Mouse (Mus musculus) retina, postnatal 7 days (tissue): ENCODE results near the gene Stra8.
A peak's percentile ranks its signal among the peaks of the same experiment; 100 is the strongest.

ENCODE experiments used
- DNase-seq: peaks from one replicate; pipeline ENCODE4 v3.0.0-alpha.2; 2012; ENCODE audit warnings: low read depth, low spot score

Stra8 gene

DNA sequence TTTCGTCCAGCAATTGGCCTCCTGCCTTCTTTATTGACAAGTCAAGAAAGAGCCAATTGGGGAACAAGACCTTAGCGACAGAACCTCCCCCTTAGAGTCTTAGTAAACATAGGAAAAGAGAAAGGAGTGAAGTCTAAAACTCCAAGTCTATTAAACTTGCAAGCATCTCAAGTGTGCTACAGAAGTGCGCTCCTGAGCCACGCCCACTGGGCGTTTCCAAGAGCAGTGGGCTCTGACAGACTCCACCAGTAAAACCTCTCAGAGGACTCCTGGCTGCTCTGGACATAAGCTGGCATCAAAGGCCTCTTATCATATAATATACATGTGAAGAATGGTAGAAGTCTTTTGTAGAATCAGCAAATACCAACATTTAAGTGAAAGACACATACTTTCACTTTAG, 16.5 kb upstream of the Stra8 start:
- DNase-seq: no peak

DNA sequence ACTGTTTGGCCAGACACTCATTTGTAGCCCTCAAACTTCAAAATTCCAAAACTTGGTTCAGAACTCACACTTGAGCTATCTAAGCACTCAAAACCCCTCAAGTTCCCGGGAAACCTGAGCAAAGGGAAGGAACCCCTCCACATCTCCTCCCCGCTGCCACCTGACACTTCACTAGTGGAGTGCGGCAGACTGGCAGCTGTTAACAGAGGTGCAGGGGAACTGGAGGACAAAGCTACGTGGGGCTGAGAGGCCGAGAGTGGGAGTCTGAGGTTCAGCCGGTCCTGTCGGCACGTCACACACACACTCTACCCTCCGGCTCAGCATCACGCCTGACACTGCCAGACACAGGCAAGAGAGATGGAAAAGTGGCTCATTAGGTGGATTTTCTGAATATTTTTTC, 16.1 kb upstream of the Stra8 start:
- DNase-seq: no peak

DNA sequence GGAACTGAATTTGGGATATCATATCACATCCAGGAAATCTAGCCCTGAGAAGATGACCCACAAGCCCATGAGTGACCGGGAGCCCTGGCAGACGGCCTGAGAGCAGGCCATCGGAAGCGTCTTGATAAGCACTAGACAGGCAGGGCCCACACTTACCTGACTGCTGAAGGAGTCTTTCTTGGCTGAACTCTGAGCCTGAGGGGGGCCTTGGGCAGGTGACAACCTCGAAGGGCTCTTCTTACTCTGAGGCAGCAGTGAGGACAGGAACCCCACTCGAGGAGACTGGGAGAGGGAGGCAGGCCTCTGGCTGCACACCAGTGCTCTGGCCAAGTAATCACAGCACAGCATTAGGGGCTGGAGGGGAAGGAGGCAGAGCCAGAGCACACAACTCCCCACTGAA, 15.6 kb upstream of the Stra8 start:
- DNase-seq: no peak

DNA sequence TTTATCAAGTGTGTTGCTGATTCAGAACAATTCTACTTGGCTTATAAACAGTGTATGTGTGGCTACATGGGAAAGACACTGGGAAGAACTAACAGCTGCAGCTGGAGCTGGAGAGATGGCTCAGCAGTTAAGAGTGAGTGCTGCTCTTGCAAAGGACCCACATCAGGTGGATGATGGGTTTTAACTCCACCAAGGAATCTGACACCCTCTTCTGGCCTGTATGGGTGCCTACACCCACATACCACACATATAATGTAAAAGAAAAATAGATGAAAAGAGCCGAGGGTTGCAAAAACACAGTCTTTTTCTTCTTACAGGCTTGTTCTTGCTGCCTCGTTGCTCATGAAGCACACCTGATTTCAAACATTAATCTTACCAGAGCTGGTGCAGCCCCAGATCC, 13.8 kb upstream of the Stra8 start:
- DNase-seq: no peak

DNA sequence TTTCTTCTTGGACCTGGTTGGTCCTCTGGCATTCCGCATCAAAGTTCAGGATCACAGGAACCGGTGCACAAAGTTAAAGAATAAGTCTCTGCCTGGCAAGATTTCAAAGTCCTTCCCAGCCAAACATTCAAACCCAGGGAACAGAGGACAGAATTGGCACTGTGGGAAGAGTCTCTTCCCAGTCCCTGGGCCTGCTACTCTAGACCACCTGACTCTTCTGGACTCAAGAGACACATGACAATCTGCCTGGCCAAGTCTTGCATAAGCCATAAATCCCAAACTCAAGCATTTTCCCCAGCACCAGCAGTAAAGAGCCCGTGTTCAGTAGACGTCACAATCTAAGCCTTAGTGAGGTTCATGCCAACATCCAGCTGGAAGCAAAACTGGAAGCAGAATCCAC, 13.3 kb upstream of the Stra8 start:
- DNase-seq: no peak

DNA sequence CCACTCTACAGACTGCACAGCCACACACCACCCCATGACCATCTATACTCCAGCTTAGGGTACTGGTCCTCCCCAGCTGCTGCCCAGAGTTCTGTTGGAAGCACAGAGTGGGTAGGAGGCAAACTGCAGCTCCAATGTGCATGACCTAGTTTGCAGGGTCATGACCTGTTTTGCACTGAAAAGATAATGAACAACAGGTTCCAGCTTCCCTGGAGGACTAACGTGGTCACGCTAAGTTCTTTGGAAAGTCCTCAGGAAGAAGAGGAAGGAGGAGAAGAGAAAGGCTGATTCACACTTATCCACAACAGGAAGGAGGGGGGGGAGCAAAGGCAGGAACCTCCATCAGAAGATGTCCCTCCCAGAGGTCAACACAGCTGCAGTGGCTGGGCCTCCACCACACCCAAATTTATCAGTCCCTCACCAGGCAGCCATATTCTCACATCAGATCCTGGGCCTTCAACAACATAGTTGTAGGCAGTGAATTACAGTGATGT, 12.8 kb upstream of the Stra8 start:
- DNase-seq: no peak

DNA sequence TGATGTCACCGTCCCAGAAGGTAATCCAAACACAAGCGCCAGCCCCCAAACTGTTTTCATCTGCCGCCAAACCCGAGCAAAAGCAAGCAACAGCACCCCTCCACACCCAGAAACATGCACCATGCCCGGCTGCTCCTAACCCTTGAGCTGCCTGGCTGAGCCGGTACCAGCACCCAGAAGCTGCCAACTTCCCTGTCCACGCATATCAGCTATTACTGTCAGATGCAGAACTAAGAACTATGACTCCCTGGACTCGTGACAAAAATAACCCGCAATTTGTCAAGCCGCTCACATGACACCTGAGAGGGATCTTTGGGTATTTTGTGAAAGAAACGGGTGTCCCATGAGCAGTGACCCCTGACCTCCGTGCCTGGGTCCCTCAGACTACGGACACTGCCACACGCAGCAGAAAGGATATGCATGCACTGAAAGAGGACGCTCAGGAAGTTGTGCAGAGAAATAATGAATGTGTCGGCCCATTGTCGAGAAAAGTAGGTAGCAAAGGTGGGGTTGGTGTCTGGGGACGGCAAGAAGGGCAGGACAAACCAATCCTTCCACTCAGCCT, 12.2 kb upstream of the Stra8 start:
- no peak for DNase-seq

DNA sequence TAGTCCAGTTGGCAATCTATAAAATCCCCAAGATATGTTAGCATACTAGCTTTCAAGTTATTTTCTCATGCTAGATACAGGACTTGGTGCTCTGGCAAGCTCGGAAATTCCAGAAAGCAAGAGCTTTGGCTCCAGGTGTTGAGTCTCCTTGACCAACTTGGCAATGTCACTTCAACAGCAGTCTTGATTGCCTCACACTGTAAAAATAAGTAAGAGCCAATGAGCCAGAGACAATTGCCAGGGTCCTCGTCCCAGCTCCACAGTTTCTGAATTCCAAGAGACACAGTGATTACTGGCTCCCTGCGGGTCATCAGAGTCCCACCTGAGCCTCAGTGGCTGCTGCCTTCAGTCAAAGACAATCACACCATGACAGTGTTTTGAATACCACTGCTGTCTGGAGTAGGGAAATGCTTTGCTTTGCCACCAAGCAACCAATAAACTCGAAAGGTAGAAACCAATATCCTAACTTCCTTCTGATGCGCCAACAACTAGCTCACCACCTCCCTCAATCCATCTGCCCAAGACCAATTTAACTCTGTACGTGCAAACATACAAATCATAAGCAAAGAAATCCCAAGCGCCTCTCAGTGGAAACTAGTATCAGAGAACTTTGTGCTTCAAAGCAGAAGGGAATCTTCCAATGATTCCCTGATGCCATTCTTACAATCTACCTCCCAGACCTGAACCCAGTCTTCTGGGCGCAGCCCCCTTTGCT, 10.2 kb upstream of the Stra8 start:
- no peak for DNase-seq

DNA sequence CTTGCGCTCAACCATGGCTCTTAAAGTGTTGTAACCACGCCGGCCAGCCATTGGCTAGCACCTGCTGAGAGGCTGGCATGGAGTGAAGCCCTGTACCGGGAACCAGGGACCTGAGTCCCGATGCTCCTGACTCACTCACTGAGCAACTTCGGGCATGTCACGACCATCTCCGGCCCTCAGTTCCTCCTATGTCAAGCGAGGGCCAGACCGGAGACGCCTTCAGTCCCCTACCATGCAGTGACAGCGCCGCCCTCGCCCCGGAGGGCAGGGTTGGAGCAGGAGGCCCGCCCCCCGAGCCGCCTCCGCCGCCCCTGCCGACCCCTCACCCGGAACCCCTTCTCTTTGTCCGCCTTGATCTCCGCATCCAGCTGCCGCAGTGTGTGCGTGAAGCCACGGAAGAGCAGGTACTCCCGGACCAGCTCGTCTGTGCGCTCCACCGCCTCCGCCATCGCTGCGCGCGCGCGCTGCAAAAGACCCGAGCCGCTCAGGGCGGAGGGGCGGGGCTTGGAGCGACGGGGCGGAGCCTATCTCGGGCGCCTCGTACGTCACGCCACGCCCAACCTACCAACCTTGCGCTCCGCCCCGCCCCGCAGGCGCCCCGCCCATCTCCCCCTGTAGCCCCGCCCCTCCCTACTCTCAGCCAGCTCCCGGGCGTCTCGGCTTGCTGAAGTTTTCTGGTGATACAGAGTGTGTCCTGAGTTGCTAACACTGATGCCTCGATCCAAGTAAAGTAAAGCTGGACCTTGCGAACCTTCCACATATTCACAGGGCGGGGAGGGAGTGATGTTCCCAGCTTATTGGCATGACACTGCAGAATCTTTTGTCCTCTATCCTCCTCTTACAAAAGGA, 9.4 kb upstream of the Stra8 start, which contains the start of gene Wdr91:
Gene Wdr91, minus strand, starts transcription at position 506 of the 849 bp plus-strand sequence.
- peak; percentile 90 for DNase-seq

DNA sequence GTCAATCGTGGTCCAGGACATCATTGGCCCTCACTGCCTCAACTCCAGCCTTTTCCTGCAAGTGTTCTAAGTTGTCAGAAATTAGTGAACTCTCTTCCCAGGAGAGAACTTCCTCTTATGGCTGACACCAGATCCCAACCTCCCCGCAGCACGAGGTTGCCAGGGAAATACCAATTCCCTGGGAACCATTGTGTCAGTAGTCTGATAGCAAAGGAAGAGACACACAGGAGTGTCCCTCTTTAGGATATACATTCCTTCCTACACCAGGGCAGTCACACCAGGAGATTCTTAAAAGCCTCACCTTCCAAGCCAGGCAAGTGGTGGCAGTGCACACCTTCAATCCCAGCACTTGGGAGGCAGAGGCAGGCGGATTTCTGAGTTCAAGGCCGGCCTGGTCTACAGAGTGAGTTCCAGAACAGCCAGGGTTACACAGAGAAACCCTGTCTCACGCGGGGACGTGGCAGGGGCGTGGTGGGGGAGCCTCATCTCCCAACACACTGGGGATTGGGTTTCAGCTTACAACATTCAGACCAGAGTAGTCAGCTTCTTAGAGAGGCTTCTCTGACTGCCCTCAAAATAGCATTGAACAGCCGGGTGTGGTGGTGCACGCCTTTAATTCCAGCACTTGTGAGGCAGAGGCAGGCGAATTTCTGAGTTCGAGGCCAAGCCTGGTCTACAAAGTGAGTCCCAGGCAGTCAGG, 6.5 kb upstream of the Stra8 start:
- no peak for DNase-seq

DNA sequence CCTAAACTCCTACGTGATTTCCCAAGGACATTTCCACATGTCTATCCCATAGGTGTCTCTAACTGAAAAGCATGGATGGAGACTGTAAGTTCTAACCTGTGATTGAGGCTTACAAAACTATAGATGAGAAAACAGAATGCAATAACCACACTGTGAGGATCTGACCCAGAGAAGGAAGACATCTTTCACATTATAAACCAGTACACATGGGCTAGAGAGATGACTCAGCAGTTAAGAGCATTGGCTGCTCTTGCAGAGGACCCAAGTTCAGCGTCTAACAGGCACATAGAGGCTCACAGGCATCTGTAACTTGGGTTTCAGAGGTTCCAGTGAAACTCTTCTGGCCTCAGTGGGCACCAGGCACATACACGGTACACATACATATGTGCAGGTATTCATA, 5.5 kb upstream of the Stra8 start:
- DNase-seq: no peak

DNA sequence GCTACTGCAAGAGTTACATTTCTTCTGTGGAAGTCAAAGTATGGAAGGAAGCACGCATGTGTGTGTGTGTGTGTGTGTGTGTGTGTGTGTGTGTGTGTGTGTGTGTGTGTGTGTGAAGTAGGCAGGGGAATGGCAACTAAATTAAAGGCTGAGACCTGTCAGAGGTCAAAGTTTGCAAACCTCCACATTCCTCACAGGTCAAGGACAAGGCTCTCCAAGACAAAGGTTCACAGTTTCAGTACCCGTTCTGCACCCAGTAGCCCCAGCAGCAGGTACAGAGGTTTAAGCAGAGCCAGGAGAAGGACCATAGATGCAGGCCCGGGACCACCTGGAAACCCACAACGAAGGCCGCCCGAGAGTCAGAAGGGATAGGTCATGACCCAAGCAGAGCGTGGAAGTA, 817 bp upstream of the Stra8 start:
- DNase-seq: no peak

DNA sequence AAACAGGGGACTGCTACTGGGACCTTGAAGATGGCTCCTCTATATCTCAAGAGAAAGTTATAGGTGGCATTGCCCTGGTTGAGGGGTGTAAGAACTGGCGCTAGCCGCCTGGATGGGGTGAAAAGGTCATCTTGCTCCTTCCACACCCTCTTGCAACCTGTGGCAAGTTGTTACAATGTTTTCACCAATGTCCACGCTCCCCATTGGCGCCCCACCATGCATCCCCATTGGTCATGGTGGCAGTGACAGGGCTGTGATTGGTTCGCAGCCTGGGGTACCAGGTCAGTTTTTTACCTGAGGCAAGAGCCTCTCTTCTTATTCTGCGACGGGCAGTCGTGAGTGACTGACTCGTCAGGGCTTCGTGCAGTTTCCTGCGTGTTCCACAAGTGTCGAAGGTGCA, 668 bp downstream of the Stra8 start:
- DNase-seq: no peak

DNA sequence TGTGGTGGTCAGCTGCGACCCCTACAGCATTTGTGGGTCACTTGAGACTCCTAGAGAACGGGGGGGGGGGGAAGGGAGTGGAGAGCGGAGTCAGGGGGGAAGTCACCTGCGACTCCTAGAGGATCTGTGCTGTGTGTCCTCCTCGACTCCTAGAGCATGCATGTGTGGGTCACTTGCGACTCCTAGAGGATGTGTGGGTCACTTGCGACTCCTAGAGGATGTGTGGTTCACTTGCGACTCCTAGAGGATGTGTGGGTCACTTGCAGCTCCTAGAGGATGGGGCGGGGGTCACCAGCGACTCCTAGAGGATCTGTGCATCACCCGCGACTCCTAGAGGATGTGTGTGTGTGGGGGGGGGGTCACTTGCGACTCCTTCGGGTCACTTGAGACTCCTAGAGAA, 2.0 kb downstream of the Stra8 start:
- peak; percentile 39 for DNase-seq

DNA sequence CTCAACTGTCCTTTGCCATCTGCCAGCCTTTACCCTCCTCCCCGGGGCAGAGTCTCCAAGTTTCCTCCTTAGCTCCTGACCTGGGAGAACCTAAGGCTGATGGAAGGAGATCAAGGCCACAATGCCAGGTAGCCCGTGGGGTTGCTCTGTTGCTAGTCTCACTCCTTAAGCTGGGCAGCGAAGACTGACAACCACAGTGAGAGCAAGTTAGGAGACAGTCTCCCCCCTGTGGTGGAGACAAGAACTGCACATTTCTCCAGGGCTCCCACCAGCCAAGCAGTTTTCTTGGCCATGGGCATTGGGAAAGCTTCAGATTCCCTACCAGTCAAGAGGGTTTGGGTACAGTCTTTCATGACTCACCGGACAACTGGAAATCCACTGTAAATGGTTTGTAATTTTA, 7.2 kb downstream of the Stra8 start:
- peak; percentile 50 for DNase-seq

DNA sequence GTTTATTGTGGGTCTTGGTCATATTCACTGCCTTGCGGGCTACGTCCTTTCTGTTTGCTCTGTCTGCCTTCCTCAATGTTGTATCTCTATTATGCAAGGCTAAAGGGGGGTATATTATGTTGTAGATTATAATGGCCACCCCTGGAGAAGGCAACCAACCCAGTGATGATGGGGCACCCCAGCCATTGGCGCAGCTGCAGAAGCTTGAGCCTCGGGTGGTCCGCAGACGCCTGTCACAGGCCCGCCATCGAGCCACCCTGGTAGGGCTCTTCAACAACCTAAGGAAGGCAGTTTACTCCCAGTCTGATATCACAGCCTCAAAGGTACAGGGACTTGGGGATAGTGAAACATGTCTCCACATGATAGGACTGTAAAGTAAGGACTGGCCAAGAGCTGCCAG, 7.6 kb downstream of the Stra8 start:
- DNase-seq: no peak

DNA sequence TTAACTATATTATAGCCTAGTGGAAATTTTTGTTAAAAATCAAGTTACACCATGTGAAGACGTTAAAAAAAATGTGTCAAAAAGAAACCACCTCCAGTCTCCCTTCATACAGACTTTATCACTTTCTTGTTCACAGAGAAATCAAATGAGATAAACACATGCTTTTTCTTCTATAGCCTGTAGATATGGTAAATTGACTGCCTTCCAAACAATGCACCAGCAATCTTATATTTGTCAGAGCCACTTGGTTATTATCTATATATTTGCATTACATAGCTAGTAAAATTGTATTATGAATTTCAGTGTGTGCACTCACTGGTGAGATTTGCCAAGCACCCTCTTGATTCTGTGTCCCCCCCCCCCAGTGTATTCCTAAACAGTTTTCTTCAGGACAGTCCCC, 12.7 kb downstream of the Stra8 start:
- no peak for DNase-seq

DNA sequence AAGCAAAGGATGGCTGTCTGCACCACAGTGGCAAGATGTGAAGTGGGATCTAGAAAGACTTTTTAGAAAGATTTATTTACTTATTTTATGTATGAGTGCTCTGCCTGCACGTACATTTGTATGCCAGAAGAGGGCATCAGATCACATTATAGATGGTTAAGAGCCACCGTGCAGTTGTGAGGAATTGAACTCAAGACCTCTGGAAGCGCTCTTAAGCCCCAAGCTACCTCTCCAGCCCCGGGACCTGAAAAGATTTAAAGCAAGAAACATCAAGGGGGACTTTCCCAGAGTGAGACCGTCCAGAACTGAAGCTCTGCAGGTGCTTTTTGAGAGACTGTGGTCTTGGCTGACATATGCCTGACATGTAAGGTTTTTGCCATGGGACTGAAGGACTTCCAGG, 16.8 kb downstream of the Stra8 start:
- DNase-seq: no peak

DNA sequence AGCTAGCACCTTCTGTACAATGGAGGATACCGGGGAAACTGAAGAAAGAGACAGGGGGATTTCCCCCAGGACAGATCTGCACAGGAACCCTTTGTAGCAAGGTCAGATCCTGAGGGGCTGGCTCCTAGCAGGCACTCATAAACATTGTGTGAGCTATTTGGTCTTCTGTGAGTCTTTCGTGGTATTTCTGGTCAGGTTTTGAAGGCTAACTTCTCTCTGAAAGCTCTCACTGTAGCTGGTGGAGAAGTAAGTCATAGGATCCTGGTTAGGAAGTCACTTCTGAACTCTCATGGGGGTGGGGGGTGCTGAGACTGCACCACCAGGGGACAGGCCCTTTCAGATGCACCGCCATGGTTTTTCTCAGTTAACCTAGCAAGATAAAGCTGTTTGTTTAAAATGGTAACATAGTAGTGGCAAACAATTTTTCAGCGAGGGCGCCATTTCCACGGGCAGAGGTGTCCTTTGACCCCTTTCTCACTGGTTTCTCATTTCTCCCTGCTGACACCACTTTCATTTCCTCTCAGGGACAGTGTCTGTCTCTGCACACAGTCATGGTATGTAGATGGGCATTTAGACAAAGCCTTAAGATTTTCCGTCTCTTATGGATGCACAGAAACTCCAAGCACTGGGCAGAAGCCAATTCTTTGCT, 18.4 kb downstream of the Stra8 start:
- no peak for DNase-seq

DNA sequence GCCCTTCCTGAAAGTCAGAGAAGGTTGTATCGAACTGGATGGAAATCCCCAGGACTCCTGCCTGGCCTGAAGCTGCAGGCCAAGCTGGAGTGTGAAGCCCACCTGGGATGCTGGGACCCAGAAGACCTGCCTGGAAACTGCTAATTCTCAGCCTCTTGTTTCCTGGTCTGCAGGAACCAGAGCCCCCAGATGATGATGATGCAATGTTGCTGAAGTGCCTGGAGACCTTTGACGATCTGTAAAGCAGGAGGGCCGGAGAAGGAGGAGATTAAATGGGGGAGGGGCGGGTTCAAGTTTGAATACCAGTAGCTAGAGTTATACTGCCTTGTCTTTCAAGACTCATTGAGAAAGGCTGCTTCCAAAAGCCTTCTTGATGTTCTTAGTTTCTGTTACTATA, 19.0 kb downstream of the Stra8 start:
- DNase-seq: no peak

DNA sequence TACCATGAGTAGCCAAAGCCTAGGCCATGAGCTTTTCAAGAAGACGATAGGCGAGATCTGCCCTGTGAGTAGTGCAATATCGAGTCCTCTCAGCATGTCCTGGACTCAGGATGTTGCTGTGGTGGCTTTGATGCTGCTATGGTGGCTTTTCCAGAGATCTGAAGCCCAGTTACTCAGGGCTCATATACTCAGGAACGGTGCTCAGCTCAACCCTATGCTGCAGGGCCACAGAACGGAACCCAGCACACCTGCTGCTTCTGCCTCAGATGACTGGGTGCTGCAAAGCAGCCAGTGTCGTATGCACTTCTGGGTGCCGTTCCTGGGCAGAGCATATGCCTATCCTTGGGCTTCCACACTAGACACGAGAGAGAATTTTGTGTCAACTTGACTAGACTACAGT, 19.5 kb downstream of the Stra8 start:
- DNase-seq: no peak

DNA sequence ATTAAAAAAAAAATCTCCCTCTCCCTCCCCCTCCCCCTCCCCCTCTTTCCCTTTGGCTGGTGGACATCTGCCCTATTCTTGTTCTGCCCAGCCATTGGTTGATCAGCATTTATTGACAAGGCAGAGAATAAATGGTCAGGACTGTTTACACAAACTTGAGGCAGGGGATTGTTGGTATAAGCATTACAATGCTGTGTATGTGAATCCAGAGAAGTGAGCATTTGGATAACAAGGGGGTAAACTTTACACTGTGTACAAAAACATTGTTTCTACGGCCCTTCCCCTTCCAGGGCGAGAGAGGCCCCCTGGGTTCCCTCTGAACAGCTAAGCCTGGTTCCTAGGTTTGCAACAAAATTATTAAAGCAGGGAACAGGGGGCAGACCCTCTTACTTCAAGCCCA, 21.5 kb downstream of the Stra8 start:
- no peak for DNase-seq
